Mouse (Mus musculus) embryo, embryonic 11 days (tissue): ENCODE data around the gene Porcn.

Experiments used
- DNase-seq: peaks from one replicate; pipeline ENCODE4 v3.0.0-alpha.2; 2015

Porcn gene

DNA sequence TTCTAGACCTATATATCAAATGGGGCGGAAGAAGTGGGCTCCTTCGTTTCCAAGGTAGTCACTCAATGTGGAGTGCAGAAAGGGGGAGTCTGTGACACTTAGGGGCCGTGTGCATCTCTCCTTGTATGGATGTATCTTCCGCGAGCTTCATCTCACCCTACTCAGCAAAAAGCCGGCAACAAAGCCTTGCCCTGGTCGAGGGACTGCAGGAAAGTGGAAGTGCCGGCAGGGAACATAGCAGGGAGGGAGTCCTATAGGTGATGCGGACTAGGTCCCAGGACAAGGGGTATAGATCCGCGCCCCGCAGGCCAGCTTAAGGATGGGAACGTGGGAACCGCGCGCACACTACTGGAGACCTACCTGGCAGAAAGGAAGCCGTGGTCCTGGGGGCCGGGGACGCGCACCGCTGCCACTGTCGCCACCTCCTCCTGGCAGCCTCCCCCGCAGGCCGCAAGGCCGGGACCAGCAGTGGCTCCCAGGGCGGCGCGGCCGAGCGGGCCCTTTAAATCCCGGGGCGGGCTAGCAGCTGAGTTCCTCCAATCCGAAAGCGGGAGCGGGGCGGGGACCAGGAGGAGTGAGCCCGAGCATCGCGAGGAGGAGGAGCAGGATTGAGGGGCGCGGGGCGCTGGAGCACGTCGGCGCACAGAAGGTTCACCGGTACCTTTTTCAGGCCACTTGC is at the start of gene Porcn:
Porcn (minus strand) TSS at position 511 of the 679 bp plus-strand sequence.
- DNase-seq = peak; percentile 89

DNA sequence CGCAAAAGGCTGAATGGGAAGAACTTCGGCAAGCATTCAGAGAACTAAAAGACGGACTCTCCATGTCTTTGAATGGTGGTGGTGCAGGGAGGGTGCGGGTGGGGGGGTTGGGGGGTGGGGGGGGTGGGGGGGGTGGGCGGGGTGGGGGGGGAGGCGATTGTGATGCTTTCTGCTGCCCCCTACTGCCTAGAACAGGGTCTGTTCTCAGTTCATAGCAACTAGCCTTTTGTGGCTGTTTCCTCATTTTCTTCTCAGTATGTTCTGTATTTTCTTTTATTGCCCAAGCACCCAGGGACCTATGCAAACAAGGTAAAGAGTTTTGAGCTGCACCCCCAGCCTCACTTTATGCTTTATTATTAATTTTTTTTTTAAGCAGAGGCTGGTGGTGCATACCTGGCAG is 49.5 kb upstream of the Porcn start:
- DNase-seq = no peak

DNA sequence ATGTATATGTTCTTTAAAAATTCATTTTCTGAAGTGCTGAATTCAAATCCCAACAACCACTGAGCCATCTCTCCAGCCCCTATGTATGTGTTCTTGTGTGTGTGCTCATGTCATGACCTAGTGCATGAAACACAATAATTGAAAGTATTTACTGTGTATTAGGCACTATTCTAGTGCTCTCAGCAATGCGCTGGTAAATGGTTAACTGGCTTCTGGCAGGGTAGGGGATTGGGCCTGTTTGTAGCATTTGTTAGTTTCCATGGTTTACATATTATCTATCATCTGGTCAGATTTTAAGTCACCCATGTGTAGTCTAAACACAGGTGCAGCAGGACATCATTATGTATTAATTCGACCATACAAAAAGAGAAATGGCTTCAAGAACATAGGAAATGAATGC is 47.4 kb upstream of the Porcn start:
- no peak for DNase-seq

DNA sequence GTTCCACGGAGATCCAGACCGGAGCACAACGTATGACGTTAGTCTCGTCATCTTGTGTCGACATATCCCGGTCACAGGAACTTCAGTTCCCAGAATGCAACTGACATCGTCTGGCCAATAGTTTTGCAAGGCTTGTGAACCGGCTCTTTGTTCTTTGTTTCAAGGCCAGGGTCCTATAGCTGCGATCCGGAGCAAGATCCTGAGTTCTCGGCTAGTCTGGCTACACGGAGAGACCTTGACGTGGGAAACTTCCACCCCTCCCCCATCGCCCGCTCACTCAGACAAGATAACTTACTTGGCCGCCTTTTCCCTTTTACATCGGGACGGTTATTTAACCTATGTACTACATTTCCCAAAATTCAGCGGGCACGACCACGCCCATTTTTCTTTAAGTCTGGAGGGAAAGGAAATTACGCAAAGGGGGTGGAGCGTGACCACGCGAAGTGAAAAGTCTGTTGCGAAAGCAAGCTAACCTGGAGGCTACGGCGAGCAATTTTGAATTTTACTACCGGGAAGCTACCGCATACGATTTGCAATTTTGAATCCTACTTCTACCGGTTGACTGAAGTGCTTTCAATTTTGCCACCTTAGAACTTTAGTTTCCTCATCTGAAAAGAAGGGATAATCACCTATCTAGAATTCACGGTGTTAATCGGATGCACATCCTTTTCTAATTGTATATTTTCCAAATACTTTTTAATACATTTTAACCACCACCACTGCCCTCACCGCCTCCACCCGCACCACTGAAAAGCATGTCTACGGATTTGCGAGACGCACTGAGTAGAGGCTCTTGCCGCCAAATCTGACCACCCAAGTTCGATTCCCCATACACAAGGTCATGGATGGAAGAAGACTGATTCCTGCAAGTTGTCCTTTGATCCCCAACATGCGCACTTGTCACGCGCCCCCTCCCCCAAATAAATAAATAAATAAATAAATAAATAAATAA is 46.3 kb upstream of the Porcn start, which contains the start of gene Ftsj1:
Ftsj1 (minus strand) TSS at position 73 of the 952 bp plus-strand sequence.
- DNase-seq = peak; percentile 89

DNA sequence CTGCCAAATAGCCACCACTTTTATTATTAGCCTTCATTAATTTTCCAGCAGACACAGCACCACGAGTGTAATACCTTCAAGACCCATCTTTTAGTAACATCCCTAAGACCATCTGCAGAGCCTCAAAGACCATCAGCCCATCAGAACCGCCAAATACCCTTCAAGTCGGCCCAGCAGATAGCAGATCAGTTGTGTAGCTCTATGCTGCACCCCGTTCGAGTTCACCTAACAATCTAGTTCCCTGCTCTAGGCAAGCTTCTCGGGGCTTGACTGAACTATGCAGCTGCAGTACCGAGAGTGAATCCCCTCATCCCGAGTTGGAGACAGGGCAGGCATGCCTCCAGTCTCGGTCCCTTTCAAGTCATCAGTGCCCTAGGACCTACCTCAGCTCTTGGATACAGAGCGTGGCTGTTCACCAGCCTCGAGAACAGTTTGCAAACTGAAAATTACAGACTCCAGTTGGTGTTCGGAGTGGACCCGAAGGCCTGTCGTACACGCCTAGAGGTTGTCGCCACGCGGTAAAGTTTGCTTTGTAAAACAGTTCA is 45.5 kb upstream of the Porcn start:
- DNase-seq = no peak

DNA sequence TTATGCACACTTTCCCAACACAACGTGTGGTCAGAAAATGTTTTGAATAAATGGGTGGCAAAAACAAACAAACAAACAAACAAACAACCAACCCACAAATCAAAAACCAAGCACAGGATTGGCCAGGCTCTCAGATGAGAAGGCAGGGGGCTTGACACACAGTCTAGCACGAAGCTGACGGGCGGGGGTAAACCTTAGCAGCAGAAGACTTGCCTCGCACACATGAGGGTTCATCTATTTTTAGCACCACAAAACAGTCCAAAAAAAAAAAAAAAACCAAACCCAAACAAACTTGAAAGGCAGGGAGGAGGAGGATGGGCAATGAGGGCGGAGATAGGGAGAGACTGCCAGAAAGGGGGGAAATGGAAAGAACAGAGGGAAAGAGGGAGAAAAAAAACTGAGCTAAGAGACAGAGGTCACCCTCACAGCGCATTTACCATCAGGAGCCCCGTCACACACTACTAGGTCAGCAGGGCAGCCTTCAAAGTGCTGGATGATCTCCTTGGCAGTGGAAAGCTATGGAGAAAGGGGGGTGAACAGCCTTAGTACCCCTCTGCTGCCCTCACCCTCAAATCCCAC is 42.3 kb upstream of the Porcn start:
- DNase-seq = no peak

DNA sequence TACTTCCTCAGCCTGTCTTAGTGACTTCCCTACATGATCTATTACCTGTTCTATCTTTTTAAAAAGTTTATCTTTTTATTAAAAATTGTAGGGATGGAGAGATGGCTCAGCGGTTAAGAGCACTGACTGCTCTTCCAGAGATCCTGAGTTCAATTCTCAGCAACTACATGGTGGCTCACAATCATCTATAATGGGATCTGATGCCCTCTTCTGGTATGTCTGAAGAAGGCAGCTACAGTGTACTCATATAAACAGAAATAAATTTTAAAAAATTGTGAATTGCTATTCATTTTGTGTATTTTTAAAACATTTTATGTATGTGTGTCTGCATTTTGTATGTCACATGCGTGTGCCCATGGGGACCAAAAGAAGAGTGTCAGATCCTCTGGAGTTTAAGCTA is 41.4 kb upstream of the Porcn start:
- DNase-seq = no peak

DNA sequence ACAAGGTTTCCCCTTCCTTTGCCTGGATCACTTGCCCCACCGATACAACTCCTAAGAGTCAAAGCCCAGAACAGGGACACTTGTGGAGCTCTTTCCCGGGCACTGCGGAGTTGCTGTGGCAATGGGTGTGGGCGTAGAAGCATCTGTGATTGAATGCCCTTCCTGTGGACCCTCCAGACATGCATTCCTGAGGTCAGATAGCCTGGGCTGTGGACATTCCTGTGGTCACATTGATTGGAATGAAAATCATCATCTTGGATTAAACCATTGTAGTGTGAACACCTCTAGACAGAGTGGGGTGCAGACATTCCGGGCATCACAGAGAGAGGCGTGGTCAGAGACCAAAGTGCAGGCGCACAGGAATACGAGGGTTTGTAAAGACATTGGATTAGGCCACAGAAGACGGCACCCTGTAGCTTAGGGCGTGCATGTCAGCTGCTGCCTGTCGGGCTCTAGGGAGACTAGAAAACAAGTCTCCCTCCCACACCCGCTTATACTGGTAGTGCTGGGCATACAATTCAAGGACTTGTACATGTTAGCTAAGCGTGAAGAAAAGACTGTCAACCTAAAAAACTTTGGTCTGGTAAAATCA is 32.6 kb upstream of the Porcn start:
- DNase-seq = no peak

DNA sequence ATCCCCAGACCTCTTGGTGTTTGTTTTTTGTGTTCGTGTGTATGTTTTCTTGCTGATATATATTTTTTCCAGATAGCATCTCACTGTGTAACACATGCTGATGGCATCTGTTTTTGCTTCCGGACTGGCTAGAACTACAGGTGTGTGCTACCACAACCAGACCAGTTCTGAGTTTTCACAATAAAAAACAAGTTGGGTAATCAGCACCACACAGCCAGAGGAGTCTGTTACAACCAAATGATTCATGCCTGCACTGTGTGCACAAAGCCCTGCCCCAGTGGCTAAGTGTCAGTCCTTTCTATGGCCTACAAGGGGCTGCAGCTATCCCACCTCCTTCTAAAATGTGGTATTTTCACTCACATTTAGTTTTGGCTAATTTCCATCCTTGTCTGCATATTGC is 30.4 kb upstream of the Porcn start:
- no peak for DNase-seq

DNA sequence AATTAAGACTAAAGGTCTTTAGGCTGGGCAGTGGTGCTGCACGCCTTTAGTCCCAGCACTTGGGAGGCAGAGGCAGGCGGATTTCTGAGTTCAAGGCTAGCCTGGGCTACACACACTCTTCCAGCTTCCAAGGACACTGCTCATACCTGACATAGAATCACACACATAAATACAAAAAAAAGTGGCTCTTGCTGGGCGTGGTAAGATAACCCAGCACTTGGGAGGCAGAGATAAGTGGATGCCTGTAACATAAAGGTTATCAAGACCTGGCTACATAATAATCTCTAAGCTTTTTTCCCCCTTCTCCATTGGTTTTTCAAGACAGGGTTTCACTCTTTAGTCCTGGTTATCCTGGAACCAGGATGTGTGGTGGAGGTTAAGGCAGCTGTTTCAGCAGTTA is 27.3 kb upstream of the Porcn start:
- no peak for DNase-seq

DNA sequence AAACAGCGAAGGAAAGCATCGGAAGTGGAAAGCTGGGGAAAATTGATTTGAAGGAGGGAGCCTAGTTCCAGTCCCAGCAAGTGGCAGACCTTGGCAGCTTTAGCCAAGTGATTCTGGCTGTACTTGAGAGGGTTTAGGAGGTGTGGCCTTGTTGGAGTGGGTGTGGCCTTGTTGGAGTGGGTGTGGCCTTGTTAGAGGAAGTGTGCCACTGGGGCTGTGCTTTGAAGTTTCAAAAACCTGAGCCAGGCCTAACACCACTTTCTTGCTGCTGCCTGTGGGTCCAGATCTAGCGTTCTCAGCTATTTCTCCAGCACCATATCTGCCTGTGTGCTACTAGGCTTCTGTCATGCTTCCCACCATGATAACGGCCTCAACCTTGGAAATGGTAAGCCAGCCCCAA is 23.9 kb upstream of the Porcn start:
- no peak for DNase-seq

DNA sequence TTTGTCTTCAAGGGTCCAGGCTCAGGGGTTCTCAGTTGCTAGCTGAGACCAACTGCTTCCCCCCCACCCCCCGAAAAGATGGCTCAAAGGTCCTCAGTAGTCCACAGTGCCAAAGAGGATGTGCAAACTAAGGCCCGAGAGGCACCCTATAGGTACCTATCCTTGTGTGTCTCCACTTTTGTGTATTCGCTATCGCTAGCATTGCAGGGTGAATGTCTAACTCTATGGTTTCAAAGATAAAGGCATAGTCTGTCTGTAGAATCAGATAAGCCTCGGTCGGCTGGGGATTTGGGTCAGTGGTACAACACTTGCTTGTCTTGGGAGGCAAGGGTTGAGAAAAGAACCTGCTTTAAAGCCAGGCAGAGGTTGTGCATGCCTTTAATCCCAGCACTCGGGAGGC is 17.1 kb upstream of the Porcn start:
- no peak for DNase-seq

DNA sequence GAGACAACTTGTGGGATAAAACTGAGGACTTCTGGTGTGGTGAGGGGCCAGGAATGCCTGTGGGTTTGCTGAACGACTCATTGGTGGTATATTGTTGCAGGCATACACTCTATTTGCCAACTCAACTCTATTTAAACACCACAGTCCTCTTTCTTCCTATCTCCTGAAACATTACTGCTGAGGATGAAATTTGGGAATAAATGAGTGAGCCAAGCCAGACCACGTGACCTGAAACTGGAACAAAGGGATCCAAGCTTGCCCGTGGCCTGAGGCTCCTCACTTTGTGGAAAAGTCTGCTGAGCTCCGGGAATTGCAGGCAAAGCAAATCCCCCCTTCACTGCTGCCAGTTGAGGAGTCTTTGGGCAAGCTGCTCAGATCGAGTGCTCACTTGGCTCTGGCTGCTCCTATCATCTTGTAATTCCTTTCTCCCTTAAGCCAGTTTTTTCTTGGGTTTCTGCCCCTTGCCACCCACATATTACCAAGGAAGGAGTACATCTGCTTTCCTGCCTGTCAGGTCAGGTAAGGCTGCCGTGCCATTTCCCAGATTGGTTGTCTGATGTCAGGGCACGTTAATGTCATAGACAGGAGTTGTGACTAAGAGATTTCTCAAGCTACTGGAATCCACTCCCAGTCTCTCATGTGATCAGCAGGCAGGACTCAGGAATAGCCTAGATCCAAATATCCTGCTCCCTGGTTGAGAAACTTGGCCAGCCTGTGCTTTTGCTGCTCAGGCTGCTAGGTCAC is 16.5 kb upstream of the Porcn start:
- no peak for DNase-seq

DNA sequence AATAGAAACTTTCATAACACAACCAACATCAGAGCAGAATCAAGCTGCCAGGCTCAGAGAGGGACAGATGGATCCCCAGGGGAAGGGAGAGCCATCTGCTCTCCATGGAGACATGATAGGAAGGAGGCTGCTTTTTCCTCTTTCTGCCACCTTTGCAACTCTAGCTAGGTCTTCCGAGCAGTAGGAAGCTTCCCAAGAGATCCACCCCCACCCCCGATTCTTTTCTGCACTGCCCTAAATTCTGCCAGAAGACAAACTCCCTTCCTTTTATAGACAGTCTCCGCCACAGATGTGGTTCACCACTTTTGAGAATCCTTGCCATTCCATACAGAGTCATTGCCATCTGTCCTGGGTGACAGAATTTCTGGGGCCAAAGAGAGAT is 16.0 kb upstream of the Porcn start:
- DNase-seq = no peak

DNA sequence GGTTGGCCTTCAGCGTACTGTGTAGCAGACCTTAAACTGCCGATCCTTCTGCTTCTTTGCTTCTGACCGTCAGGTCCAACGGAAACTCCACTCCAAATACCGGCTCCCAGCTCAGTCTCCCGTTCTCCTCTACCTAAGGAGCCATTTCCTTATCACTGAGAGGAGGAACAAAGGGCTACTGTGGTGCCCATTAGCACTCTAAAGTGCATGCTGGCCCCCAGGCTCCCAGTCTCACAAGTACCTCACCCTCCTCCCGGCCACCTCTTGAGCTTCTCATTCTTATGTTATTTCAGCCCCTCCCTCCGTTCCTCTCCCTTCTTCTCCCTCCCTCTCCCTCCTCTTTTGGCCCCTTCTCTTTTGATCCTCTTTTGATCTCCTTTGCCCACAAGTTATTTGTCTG is 13.3 kb upstream of the Porcn start:
- DNase-seq = no peak

DNA sequence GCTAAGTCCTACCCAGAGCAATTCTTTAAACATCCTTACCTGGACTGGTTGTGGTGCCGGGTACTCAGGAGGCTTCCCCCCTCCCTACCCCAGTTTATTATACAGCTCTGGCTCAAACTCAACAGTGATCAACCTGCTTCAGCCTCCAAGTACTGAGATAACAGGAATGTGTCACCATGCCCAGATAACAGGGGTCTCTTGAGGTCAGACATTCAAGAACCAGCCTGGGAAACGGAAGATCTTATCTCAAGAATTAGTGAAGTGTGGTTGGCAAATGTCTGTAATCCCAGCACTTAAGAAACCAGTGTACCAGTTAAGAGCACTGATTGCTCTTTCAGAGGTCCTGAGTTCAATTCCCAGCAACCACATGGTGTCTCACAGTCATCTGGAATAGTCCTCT is 11.8 kb upstream of the Porcn start:
- no peak for DNase-seq

DNA sequence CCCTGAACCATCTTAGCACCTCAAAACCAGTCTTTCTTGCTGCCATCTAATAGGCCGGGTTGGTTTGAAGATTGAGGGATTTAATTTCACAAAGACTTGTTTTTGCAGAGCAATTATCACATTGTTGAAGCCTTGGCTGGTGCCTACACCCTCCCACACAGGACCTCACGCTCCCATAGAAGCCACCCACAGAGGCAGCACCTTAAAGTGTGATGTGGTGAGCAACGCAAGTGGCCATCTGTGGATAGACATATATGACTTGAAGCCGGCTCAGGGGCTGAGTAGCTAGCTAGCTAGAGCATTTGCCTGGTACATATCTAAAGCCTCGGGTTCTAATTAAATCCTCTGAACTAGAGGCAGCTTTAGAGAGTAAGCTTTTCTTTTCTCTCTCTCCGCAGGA is 11.1 kb upstream of the Porcn start:
- no peak for DNase-seq

DNA sequence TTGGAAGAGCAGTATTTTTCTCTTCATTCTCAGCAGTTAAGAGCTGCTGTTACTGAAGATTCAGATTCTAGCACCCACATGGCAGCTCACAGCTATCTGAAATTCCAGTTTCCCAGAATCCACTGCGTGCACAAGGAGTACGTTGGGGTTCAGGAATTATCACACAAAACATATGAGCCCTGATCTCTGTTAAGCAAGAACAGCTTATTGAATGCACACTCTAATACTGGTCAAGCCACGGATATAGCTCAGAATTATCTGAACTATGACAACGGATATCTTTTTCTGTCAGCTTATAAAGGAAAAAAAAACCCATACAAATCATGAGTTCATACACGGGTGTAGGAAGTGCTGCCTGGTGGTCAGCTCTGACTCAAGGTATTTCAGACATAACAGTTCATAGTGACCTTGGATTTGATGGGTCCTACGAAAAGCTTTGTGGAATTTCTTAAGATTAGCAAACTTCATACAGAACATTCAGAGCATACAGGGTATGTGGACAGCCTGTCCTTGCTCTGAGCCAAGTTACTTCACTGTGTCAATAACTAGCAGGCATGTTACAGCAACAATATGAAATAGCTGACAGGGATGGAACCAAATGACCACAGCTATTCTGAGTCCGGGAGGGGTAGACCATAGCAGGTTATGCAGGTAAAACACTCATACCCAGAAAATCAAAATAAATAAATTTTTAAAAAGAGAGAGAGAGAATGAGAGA is 5.3 kb upstream of the Porcn start:
- no peak for DNase-seq

DNA sequence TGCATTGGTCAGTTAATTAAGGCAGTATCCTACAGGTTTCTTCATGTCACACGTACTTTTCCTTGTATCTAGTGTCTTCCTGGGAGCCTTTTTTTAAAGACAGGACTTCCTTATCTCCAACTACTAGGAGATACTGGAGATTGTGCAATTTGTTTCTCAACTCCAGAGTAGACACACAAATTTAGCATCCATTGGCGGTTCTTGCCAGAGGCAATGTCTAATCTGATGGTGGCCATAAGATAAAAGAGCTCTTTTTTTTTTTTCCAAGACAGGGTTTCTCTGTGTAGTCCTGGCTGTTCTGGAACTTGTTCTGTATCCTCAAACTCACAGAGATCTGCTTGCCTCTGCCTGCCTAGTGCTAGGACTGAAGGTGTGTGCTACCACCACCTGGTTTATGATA is 3.4 kb upstream of the Porcn start:
- DNase-seq = no peak

DNA sequence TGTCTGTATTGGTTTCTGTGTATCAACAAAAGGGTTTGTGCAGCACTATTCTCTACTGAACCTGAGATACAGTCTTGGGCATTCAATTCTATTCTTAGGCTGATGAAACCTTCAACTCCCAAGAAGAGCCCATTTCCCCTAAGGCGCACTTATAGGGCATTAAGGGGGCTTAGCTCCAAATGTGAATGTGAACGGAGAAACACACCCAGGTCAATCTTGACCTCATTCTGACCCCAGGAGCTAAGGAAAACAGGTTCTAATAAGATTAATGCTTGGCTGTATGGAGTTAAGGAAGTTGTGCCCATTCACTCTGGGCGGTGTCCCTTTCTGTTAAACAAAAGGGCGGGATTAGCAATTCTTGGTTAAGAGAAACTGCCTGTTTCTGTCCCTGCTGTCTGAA is 899 bp upstream of the Porcn start:
- DNase-seq = no peak

DNA sequence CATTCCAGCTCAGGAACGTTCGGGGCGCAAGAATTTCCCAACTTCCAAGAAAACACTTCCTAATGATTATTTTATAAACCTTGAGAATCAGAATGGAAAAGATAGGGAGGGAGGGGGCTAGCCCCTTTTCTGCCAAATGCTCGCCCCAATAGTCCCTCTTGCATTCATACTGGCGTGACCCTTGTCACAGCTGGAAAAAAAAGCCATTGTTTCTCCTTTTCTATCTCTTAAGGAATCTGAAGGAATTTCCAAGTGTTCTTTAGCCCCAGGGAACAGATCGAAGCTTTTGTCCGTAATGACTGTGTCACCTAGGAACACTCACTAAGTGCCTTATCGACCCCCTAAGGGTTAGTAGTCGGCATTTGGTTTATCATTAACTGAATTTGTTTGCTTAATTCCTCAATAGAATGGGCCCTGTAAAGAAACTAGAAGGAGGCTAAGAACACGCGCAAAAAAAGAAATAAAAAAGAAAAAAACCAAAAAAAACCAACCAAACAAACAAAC is 421 bp upstream of the Porcn start:
- no peak for DNase-seq

DNA sequence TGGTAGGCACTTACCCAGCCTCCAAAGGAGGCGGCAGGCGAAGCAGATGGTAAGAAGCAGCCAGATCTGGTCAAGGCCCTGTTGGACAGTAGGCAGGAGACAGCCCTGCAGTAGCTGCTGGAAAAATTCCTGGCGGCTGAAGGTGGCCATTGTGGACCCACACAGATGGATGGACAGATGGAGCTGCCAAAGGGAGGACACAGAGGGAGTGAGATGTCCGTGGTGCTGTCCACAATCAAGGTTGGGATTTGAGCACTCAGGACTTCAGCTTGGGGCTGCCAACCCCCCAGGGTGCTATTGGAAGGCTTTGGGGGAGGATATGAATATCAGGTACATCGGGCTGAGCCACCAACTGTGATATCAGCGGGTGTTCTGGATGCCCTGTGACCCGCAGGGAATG is 774 bp downstream of the Porcn start:
- no peak for DNase-seq
